Mouse (Mus musculus) embryonic facial prominence, embryonic 11.5 days (tissue): ENCODE measurements at regions not wholly inside any gene's neighbourhood (a gene's known extent, or its start where the extent isn't known, plus 50 kb on each side); places are given as distances from the start of the nearest gene placed in this dataset. TPM values are rescaled to one million over a fixed set of nuclear protein-coding genes. Genes with fewer than 3 reads are reported as not detected.

Source experiments
- ATAC-seq: fragments of 200-750 bp; cut with Nextera tagmentation; replicated peaks from 2 replicates; pipeline ENCODE4 v1.8.0; 2017; ENCODE audit warnings: low read depth; ENCODE audit not compliant: insufficient number of reproducible peaks, low FRiP score, low TSS enrichment
- DNase-seq: peaks from one replicate; pipeline ENCODE4 v3.0.0-alpha.2; 2015; ENCODE audit warnings: low spot score
- H3K27ac ChIP-seq: fragments of 300-500 bp; sonication (generic); replicated peaks from 2 replicates; pipeline ENCODE4 v1.5.1; 2014; ENCODE audit warnings: mild to moderate bottlenecking, low read depth, low read length, control low read depth
- H3K27me3 ChIP-seq: fragments of 300-500 bp; sonication (generic); 2 replicates; pipeline ENCODE4 v1.6.1; 2014; ENCODE audit warnings: mild to moderate bottlenecking, low read length, moderate library complexity, mixed read lengths; ENCODE audit not compliant: control insufficient read depth, insufficient read depth
- H3K36me3 ChIP-seq: fragments of 300-500 bp; sonication (generic); replicated peaks from 2 replicates; pipeline ENCODE4 v1.6.1; 2014; ENCODE audit warnings: low read depth, mild to moderate bottlenecking, low read length, moderate library complexity, mixed read lengths; ENCODE audit not compliant: control insufficient read depth, insufficient read depth
- H3K4me1 ChIP-seq: fragments of 300-500 bp; sonication (generic); 2 replicates; pipeline ENCODE4 v1.6.1; 2014; ENCODE audit warnings: low read length, mixed read lengths; ENCODE audit not compliant: control insufficient read depth, insufficient read depth
- H3K4me2 ChIP-seq: fragments of 300-500 bp; sonication (generic); 2 replicates; pipeline ENCODE4 v1.6.1; 2014; ENCODE audit warnings: low read depth, mild to moderate bottlenecking, control low read depth, low read length, moderate library complexity
- H3K4me3 ChIP-seq: fragments of 300-500 bp; sonication (generic); 2 replicates; pipeline ENCODE4 v1.5.1; 2014; ENCODE audit warnings: low read depth, low read length, control low read depth
- H3K9ac ChIP-seq: fragments of 300-500 bp; sonication (generic); replicated peaks from 2 replicates; pipeline ENCODE4 v1.6.1; 2014; ENCODE audit warnings: mild to moderate bottlenecking, control low read depth, low read length
- H3K9me3 ChIP-seq: fragments of 300-500 bp; sonication (generic); replicated peaks from 2 replicates; pipeline ENCODE4 v1.6.1; 2016; ENCODE audit warnings: mild to moderate bottlenecking, low read length, inconsistent platforms, mixed read lengths; ENCODE audit not compliant: control insufficient read depth
- WGBS: fragments of 180-500 bp; shearing (Covaris S2); extraction: QIAGEN DNeasy Blood & Tissue Kit; methylation state at CpG from one replicate; pipeline ENCODE4 v1.1.7; 2014; 5-methylcytosine and 5-hydroxymethylcytosine counted together
- microRNA-seq: library from miRNA; unstranded; fragments of <30 nt; microRNA quantifications from one replicate; pipeline ENCODE4, GENCODE M21; 2016; ENCODE audit warnings: borderline number of aligned reads

- no peak overlapping the region for H3K9ac ChIP-seq
- peak; percentile 14 for DNase-seq
- H3K4me1 ChIP-seq: no peaks in the 10 kb centered on the region
- H3K27ac ChIP-seq: no peak overlapping the region
- no peaks in the 10 kb centered on the region for H3K27me3 ChIP-seq
- ATAC-seq: no peak
- no peaks in the 10 kb centered on the region for H3K36me3 ChIP-seq
- no peaks in the 10 kb centered on the region for H3K9me3 ChIP-seq
- no peak overlapping the region for H3K4me2 ChIP-seq
- no peak overlapping the region for H3K4me3 ChIP-seq
- WGBS: 64% methylated on average over 2 of the region's 2 CpGs
Measured at GRCm38 (mm10) chr11:24843839-24844738, 766.2 kb downstream of the Bcl11a start.

DNA sequence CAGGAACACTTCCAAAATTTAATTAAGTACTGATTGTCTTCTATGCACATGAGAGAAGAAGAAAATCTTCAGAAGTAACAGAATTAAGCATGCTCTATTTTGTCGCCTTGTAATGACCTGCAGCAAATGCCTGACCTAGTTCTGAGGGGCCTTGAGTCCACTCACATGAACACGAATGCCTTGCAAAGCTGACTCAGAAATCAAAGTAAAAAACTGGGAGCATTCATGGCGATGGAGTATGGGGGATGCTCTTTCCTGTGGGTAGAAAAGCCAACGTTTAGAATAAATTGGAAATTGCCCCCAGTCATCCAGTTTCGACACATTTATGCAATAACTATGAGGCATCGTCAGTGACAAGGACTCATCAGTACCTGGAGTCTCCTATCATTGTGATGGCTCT is 779.1 kb downstream of the Bcl11a start:
- Histone ChIP-seq H3K9ac (no peak overlapping the region), H3K4me3 (no peak overlapping the region), H3K27ac (no peak overlapping the region), H3K9me3 (no peaks in the 10 kb centered on the region), H3K36me3 (no peaks in the 10 kb centered on the region), H3K4me2 (no peak overlapping the region), H3K27me3 (no peaks in the 10 kb centered on the region), H3K4me1 (no peaks in the 10 kb centered on the region)
- 83% methylated on average over 6 of the region's 6 CpGs for WGBS
- no peak for DNase-seq
- ATAC-seq: no peak

GRCm38 (mm10) chr11:24864637-24865036 is 786.8 kb downstream of the Bcl11a start:
- Histone ChIP-seq H3K4me1 (no peaks in the 10 kb centered on the region), H3K27me3 (no peaks in the 10 kb centered on the region), H3K9me3 (no peaks in the 10 kb centered on the region), H3K36me3 (no peaks in the 10 kb centered on the region), H3K4me3 (no peak overlapping the region), H3K9ac (no peak overlapping the region), H3K27ac (no peak overlapping the region), H3K4me2 (no peak overlapping the region)
- 65% methylated on average over 11 of the region's 11 CpGs for WGBS
- ATAC-seq (no peak), DNase-seq (no peak)

GRCm38 (mm10) chr11:24865067-24865796 is 787.4 kb downstream of the Bcl11a start:
- Histone ChIP-seq H3K4me3 (no peak overlapping the region), H3K9ac (no peak overlapping the region), H3K36me3 (no peaks in the 10 kb centered on the region), H3K4me1 (no peaks in the 10 kb centered on the region), H3K27ac (no peak overlapping the region), H3K4me2 (no peak overlapping the region), H3K27me3 (no peaks in the 10 kb centered on the region), H3K9me3 (no peaks in the 10 kb centered on the region)
- DNase-seq: no peak
- WGBS: 76% methylated on average over 3 of the region's 3 CpGs
- no peak for ATAC-seq

Small RNAs in the stretch of these regions (microRNA-seq; reads per million reads assigned to microRNA genes)
- not detected for gene Gm25507
